Mouse (Mus musculus) stomach, postnatal 0 days (tissue): ENCODE data around the gene Adamts9. TPM values are rescaled to one million over a fixed set of nuclear protein-coding genes. Genes with fewer than 3 reads are reported as not detected.

Source experiments
- ATAC-seq: fragments of 200-750 bp; cut with Nextera tagmentation; 2 replicates; pipeline ENCODE4 v1.8.0; 2017; ENCODE audit not compliant: low FRiP score, low TSS enrichment
- DNase-seq: peaks from one replicate; pipeline ENCODE4 v3.0.0-alpha.2; 2016; ENCODE audit warnings: low spot score
- H3K27ac ChIP-seq: fragments of 300-500 bp; sonication (generic); replicated peaks from 2 replicates; pipeline ENCODE4 v1.5.1; 2014; ENCODE audit warnings: mild to moderate bottlenecking, control low read depth
- H3K27me3 ChIP-seq: fragments of 300-500 bp; sonication (generic); 2 replicates; pipeline ENCODE4 v1.6.1; 2014; ENCODE audit warnings: low read length; ENCODE audit not compliant: control insufficient read depth, insufficient read depth
- H3K36me3 ChIP-seq: fragments of 300-500 bp; sonication (generic); 2 replicates; pipeline ENCODE4 v1.6.1; 2014; ENCODE audit warnings: low read length, mixed read lengths; ENCODE audit not compliant: control insufficient read depth, insufficient read depth
- H3K4me1 ChIP-seq: fragments of 300-500 bp; sonication (generic); replicated peaks from 2 replicates; pipeline ENCODE4 v1.6.1; 2014; ENCODE audit warnings: antibody characterized with exemption; ENCODE audit not compliant: control insufficient read depth, insufficient read depth
- H3K4me2 ChIP-seq: fragments of 300-500 bp; sonication (generic); replicated peaks from 2 replicates; pipeline ENCODE4 v1.6.1; 2014; ENCODE audit warnings: low read depth, mild to moderate bottlenecking, control low read depth, moderate library complexity
- H3K4me3 ChIP-seq: fragments of 300-500 bp; sonication (generic); 2 replicates; pipeline ENCODE4 v1.5.1; 2014; ENCODE audit warnings: low read depth, low read length, control low read depth
- H3K9ac ChIP-seq: fragments of 300-500 bp; sonication (generic); 2 replicates; pipeline ENCODE4 v1.6.1; 2014; ENCODE audit warnings: mild to moderate bottlenecking, low read length, control low read depth, mixed read lengths
- H3K9me3 ChIP-seq: fragments of 300-500 bp; sonication (generic); 2 replicates; pipeline ENCODE4 v1.6.1; 2016; ENCODE audit warnings: low read length; ENCODE audit not compliant: control insufficient read depth
- CTCF ChIP-seq: IDR thresholded peaks from 2 replicates; pipeline ENCODE4 v1.5.1; 2016; ENCODE audit warnings: antibody characterized with exemption, low read depth, mild to moderate bottlenecking, moderate library complexity
- EP300 ChIP-seq: optimal IDR thresholded peaks from 2 replicates; pipeline ENCODE3; 2016; ENCODE audit warnings: antibody characterized with exemption
- WGBS: fragments of 180-500 bp; shearing (Covaris S2); extraction: QIAGEN DNeasy Blood & Tissue Kit; methylation state at CpG from one replicate; pipeline ENCODE4 v1.1.7; 2014; 5-methylcytosine and 5-hydroxymethylcytosine counted together
- polyA plus RNA-seq: library from polyadenylated mRNA; unstranded; fragments of >200 nt; fragmentation: Nextera tagmentation; extraction: Ambion mirVana; gene quantifications from 2 replicates; pipeline ENCODE4 v1.2.1, GENCODE M21; 2015

Gene Adamts9
- polyA plus RNA-seq, 1 experiment from 2014 or later, result 2.5 TPM

DNA sequence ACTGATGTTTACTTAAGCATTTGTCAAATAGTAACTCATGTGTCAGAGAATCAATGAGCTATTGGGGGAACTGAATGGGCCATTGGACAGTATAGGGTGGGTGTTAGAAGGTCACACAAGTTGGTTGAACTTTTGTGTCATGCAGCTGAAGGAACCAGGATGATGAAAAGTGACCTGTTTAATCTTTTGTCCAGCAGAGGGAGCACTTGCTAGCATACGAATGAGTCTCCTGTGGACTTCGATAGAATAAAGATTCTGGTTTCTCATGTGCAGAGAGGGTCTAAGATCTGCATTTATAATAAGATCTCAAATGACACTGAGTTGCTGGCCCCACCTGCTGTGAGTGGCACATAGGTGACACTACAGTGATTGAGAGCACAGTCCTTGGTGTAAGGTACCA lies 166.9 kb downstream of the Adamts9 start:
- WGBS, result 13% methylated on average over 2 of the region's 2 CpGs
- ATAC-seq, result no peak
- TF ChIP-seq CTCF (peak; percentile 85), EP300 (no peak)
- Histone ChIP-seq H3K4me2 (no peak overlapping the region), H3K36me3 (no peaks in the 10 kb centered on the region), H3K9ac (no peak overlapping the region), H3K4me1 (no peaks in the 10 kb centered on the region), H3K9me3 (no peaks in the 10 kb centered on the region), H3K27me3 (no peaks in the 10 kb centered on the region), H3K27ac (no peak overlapping the region), H3K4me3 (no peak overlapping the region)
- DNase-seq, result no peak

DNA sequence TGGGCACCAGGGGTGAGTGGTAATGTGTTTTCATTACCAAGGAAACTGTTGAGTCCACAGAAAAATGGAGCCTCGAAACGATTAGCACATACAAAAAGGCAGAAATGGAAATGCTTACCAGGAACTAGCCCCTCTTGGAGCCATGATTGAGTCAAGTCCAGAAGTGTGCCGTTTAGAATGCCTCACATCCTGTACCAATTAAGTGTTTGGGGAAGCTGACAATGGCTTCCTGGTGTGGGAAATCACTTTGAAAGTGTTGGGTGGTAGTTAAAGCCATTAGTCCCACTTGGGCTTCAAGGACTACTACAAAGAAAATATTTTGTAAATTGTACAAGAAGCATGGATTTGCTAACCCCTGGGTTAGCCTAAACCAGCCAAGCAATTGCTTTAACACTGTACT lies 180.9 kb downstream of the Adamts9 start:
- no peaks in the 10 kb centered on the region for H3K27me3 ChIP-seq
- H3K27ac ChIP-seq, result no peak overlapping the region
- no peak for ATAC-seq
- 71% methylated on average over 3 of the region's 3 CpGs for WGBS
- no peak overlapping the region for H3K4me3 ChIP-seq
- H3K4me1 ChIP-seq, result no peaks in the 10 kb centered on the region
- H3K4me2 ChIP-seq, result no peak overlapping the region
- no peaks in the 10 kb centered on the region for H3K36me3 ChIP-seq
- TF ChIP-seq EP300 (no peak), CTCF (no peak)
- no peaks in the 10 kb centered on the region for H3K9me3 ChIP-seq
- DNase-seq, result no peak
- H3K9ac ChIP-seq, result no peak overlapping the region

DNA sequence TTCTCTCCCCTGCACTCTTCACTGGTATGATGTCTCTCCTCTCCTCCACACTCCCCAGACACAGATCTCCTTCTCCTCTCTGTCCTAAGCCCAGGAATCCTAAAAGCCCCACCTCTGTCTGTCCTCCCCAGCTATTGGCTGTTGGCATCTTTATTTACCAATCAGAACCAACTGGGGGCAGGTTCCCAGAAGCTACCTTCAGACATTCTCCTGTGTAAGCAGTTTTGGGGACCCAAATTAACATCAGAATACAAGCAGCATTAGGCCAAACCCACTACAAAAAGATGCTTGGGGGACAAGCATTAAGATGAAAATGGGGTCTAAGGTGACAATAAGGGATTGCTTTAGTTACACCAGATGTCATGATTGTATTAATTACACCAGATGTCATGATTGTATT lies 183.7 kb downstream of the Adamts9 start:
- Histone ChIP-seq H3K36me3 (no peaks in the 10 kb centered on the region), H3K27ac (no peak overlapping the region), H3K27me3 (no peaks in the 10 kb centered on the region), H3K9ac (no peak overlapping the region), H3K4me3 (no peak overlapping the region), H3K4me1 (no peaks in the 10 kb centered on the region), H3K4me2 (no peak overlapping the region), H3K9me3 (no peaks in the 10 kb centered on the region)
- ATAC-seq, result no peak
- TF ChIP-seq EP300 (no peak), CTCF (no peak)
- DNase-seq, result no peak

DNA sequence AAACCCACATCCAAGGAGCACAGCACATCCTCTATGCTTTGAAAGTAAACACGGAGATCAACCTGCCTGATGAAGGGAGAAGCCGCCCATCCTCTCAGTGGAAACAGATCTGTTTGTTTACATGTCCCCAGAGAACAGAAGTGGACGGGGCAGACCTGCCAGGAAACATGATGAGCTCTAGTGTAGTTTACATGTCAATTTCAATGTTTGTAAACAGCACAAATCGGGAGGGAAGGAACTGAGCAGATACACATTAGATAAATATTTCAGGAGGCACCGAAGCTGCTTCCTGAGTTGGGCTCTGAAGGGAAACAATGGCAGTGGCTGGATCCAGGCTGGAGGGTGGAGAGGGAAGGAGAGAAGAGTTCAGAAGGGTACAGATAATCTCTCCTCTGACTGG lies 187.5 kb downstream of the Adamts9 start:
- DNase-seq (no peak), ATAC-seq (no peak)
- H3K27ac ChIP-seq, result no peak overlapping the region
- no peak overlapping the region for H3K9ac ChIP-seq
- H3K4me2 ChIP-seq, result no peak overlapping the region
- H3K27me3 ChIP-seq, result no peaks in the 10 kb centered on the region
- 12% methylated on average over 5 of the region's 5 CpGs for WGBS
- H3K9me3 ChIP-seq, result no peaks in the 10 kb centered on the region
- TF ChIP-seq EP300 (no peak), CTCF (no peak)
- no peaks in the 10 kb centered on the region for H3K36me3 ChIP-seq
- no peaks in the 10 kb centered on the region for H3K4me1 ChIP-seq
- H3K4me3 ChIP-seq, result no peak overlapping the region

DNA sequence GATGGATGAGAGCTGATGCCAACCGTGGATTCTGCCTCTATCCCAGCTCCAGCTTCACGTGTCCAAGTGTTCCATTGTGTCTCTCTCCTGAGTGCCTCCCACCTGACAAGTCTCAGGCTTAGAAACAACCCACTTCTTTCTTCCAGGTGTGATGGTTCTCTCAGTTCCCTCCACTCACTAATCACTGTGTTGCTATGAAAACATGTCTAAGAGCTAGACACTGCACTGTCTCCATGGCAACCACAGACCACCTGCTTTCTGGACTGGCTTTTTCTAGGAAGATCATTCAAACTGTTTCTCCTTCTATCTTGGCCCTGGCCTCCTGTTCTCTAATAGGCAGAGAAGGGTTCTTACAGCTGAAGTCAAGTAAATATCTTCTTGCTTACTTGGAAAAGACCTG lies 190.6 kb downstream of the Adamts9 start:
- Histone ChIP-seq H3K9ac (no peak overlapping the region), H3K27ac (no peak overlapping the region), H3K36me3 (no peaks in the 10 kb centered on the region), H3K27me3 (no peaks in the 10 kb centered on the region), H3K4me3 (no peak overlapping the region), H3K4me2 (no peak overlapping the region), H3K4me1 (no peaks in the 10 kb centered on the region), H3K9me3 (no peaks in the 10 kb centered on the region)
- DNase-seq (no peak), ATAC-seq (no peak)
- 72% methylated on average over 2 of the region's 2 CpGs for WGBS
- TF ChIP-seq EP300, result no peak
- TF ChIP-seq CTCF, result no peak

DNA sequence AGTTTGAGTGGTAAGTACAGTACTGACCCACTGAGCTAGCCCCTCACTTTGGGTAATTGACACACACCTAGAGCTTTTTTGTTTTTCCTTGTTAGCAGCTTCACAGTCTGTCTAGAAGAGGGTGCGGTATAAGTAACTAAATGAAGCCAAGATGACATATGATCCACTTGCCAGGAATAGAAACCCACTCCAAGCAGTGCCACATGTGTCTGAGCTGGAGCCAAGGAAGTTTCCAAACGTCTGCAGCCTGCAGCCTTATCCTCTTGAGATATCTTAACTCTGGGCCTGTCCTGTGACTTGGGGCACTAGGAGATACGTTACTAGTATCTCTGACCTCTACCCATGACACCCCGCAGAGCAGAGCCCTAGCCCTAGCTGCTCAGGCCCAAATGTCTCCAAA lies 193.9 kb downstream of the Adamts9 start:
- Histone ChIP-seq H3K4me3 (no peak overlapping the region), H3K9ac (no peak overlapping the region), H3K4me2 (no peak overlapping the region), H3K9me3 (no peaks in the 10 kb centered on the region), H3K36me3 (no peaks in the 10 kb centered on the region), H3K4me1 (no peaks in the 10 kb centered on the region), H3K27ac (no peak overlapping the region), H3K27me3 (no peaks in the 10 kb centered on the region)
- TF ChIP-seq EP300 (no peak), CTCF (no peak)
- ATAC-seq (no peak), DNase-seq (no peak)
- WGBS, result 61% methylated on average over 4 of the region's 4 CpGs
